Mouse (Mus musculus): Measurements from ENCODE around the gene Xylb. TPM values are rescaled to one million over a fixed set of nuclear protein-coding genes. Genes with fewer than 3 reads are reported as not detected.
A peak's percentile ranks its signal among the peaks of the same experiment; 100 is the strongest.

Xylb gene
- polyA plus RNA-seq, 1 experiment = 6.7 TPM

GRCm38 (mm10) chr9:119407884-119408283, 50.7 kb downstream of the Xylb start:
- H3K4me3 ChIP-seq (replicated peaks; ENCODE audit: extremely low read depth, low read depth, low read length) = no peak overlapping the region
- TF ChIP-seq CTCF (IDR thresholded peaks at IDR 0.05; ENCODE audit: insufficient read depth, low read length) (no peak), POLR2A (IDR thresholded peaks at IDR 0.05; ENCODE audit: borderline replicate concordance, extremely low read depth, low read depth, low read length) (no peak)
- 63% methylated on average over 15 of the region's 15 CpGs for WGBS
- H3K4me1 ChIP-seq (ENCODE audit: control insufficient read depth, insufficient read depth, low read length) = peaks cover 13% of the 10 kb centered on the region
- DNase-seq = no peak

DNA sequence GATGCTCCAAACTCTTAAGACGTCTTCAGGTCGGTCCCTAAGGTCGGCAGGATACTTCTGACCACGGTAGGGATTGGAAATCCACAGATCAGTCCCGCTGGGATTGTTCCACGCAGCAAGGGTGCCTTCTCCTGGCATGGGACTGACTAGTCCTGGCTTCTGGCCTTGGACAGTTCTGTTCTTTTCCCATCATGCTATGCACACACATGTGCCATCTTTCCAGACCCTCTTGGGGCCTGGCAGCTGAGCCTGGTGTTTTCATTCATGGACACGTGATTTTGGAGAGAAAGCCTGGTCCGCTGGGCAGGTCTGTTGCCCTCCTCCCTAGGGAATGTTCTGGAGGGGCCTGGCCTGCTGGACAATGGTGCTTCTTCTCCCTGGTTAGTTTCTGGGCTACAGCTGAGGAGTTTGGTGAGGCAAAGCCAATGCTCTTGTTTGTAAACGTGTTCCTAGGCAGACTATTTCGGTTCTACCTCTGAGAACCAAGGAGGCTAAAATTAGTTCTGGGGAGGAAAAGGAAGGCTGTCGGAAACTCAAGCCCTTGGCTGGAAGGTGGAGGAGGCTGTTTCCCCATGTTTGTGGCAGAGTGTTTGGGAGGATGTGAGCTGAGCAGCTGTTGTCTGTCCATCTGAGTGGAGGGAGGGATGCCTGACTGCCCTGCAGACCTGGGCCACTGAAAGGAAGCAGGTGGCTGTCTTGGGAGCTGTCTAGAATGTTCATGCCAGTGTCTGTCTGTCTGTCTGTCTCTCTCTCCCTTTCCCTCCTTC, 51.9 kb downstream of the Xylb start:
- 50% methylated on average over 11 of the region's 11 CpGs for WGBS
- Histone ChIP-seq H3K4me3 (replicated peaks; ENCODE audit: extremely low read depth, low read depth, low read length) (no peak overlapping the region), H3K4me1 (ENCODE audit: control insufficient read depth, insufficient read depth, low read length) (peaks cover 6% of the 10 kb centered on the region)
- no peak for DNase-seq
- TF ChIP-seq CTCF (IDR thresholded peaks at IDR 0.05; ENCODE audit: insufficient read depth, low read length) (no peak), POLR2A (IDR thresholded peaks at IDR 0.05; ENCODE audit: borderline replicate concordance, extremely low read depth, low read depth, low read length) (no peak)

- no peak for DNase-seq
- Histone ChIP-seq H3K4me1 (ENCODE audit: control insufficient read depth, insufficient read depth, low read length) (peaks cover 6% of the 10 kb centered on the region), H3K4me3 (replicated peaks; ENCODE audit: extremely low read depth, low read depth, low read length) (no peak overlapping the region)
- 84% methylated on average over 5 of the region's 5 CpGs for WGBS
- TF ChIP-seq CTCF (IDR thresholded peaks at IDR 0.05; ENCODE audit: insufficient read depth, low read length) (no peak), POLR2A (IDR thresholded peaks at IDR 0.05; ENCODE audit: borderline replicate concordance, extremely low read depth, low read depth, low read length) (no peak)
These were observed 52.7 kb downstream of the Xylb start for GRCm38 (mm10) chr9:119409864-119410263.

DNA sequence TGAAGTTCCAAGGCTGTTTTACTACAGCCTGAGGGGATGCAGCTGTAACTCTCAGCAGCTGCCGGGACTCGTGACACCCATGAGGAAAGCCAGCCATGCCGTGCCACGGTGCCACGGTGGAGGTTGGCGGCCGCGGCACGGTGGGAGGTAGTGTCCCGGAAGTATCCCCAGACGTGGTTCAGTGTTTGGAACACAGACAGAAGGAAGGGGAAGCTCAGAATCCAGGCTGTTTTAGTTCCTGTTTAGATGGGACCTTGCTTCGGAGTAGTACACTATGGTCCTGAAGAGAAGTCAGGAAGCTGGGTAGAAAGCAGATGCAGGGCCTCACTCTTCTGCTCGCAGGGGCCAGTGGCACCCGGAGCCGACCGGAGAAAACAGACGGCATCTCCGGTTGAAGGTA, 60.8 kb downstream of the Xylb start:
- 61% methylated on average over 18 of the region's 18 CpGs for WGBS
- no peak for TF ChIP-seq CTCF (IDR thresholded peaks at IDR 0.05; ENCODE audit: insufficient read depth, low read length)
- no peak for TF ChIP-seq POLR2A (IDR thresholded peaks at IDR 0.05; ENCODE audit: borderline replicate concordance, extremely low read depth, low read depth, low read length)
- Histone ChIP-seq H3K4me1 (ENCODE audit: control insufficient read depth, insufficient read depth, low read length) (no peaks in the 10 kb centered on the region), H3K4me3 (replicated peaks; ENCODE audit: extremely low read depth, low read depth, low read length) (no peak overlapping the region)
- DNase-seq = no peak

DNA sequence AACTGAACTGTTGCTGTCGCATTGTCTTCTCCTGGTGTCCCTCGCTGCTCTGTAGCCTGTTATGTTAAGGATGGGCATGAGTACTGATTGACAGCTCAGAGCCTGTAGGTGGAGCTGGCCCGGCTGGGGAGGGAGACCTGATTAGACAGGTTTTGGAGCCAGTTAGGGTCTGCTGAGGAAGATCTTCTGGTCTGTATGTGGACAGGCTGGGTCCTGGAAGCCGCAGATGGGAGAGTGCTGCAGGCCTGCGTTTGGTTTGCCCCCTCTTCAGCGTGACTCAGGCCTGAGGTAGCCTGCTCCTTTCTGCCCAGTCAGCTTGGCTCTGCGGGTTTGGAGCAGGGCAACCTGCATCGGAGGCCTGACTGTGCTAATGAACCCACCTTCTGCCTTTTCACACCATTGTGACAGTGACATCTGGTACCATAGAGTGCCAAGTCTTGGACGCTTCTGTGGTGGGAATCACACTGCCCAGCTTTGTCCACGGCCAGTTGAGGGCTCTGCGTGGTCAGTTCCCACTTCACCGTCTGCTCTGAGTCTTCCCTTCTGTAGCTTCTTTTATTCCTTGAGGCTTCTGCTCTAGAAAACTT, 62.8 kb downstream of the Xylb start:
- no peak for TF ChIP-seq CTCF (IDR thresholded peaks at IDR 0.05; ENCODE audit: insufficient read depth, low read length)
- TF ChIP-seq POLR2A (IDR thresholded peaks at IDR 0.05; ENCODE audit: borderline replicate concordance, extremely low read depth, low read depth, low read length) = no peak
- H3K4me1 ChIP-seq (ENCODE audit: control insufficient read depth, insufficient read depth, low read length) = peaks cover 2% of the 10 kb centered on the region; the same call in 1 of the 2 replicates
- DNase-seq = no peak
- H3K4me3 ChIP-seq (replicated peaks; ENCODE audit: extremely low read depth, low read depth, low read length) = no peak overlapping the region
- 81% methylated on average over 12 of the region's 12 CpGs for WGBS

GRCm38 (mm10) chr9:119425217-119425975, 68.2 kb downstream of the Xylb start:
- peaks cover 19% of the 10 kb centered on the region for H3K4me1 ChIP-seq (ENCODE audit: control insufficient read depth, insufficient read depth, low read length)
- H3K4me3 ChIP-seq (replicated peaks; ENCODE audit: extremely low read depth, low read depth, low read length) = no peak overlapping the region
- TF ChIP-seq CTCF (IDR thresholded peaks at IDR 0.05; ENCODE audit: insufficient read depth, low read length) = no peak
- TF ChIP-seq POLR2A (IDR thresholded peaks at IDR 0.05; ENCODE audit: borderline replicate concordance, extremely low read depth, low read depth, low read length) = no peak
- 23% methylated on average over 7 of the region's 7 CpGs for WGBS
- DNase-seq = peak; percentile 42

GRCm38 (mm10) chr9:119425976-119426415, 68.8 kb downstream of the Xylb start:
- DNase-seq = peak; percentile 50
- 69% methylated on average over 13 of the region's 13 CpGs for WGBS
- TF ChIP-seq POLR2A (IDR thresholded peaks at IDR 0.05; ENCODE audit: borderline replicate concordance, extremely low read depth, low read depth, low read length) = no peak
- no peak for TF ChIP-seq CTCF (IDR thresholded peaks at IDR 0.05; ENCODE audit: insufficient read depth, low read length)
- peaks cover 19% of the 10 kb centered on the region for H3K4me1 ChIP-seq (ENCODE audit: control insufficient read depth, insufficient read depth, low read length)
- H3K4me3 ChIP-seq (replicated peaks; ENCODE audit: extremely low read depth, low read depth, low read length) = no peak overlapping the region

DNA sequence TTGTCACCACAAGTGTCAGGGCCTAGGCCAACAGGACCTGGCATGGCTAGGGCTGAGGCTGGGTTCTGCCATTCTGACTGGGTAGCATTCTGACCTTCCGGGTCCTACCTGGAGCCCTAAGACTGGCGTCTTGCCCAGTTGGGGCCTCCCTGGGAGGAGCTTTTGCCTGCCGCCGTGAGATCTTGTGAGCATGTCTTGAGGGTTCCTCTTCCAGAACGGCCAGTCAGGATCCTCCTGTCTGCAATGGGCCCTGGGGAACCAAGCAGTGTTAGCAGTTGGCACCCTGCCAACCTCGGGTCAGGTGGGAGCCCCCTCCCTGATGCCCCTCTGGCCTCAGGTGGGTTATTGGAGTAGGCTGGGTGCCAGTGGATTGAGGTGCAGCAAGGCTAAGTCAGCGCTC, 69.3 kb downstream of the Xylb start:
- H3K4me3 ChIP-seq (replicated peaks; ENCODE audit: extremely low read depth, low read depth, low read length) = no peak overlapping the region
- TF ChIP-seq CTCF (IDR thresholded peaks at IDR 0.05; ENCODE audit: insufficient read depth, low read length) = no peak
- no peak for TF ChIP-seq POLR2A (IDR thresholded peaks at IDR 0.05; ENCODE audit: borderline replicate concordance, extremely low read depth, low read depth, low read length)
- no peak for DNase-seq
- 55% methylated on average over 7 of the region's 7 CpGs for WGBS
- peaks cover 19% of the 10 kb centered on the region for H3K4me1 ChIP-seq (ENCODE audit: control insufficient read depth, insufficient read depth, low read length)

DNA sequence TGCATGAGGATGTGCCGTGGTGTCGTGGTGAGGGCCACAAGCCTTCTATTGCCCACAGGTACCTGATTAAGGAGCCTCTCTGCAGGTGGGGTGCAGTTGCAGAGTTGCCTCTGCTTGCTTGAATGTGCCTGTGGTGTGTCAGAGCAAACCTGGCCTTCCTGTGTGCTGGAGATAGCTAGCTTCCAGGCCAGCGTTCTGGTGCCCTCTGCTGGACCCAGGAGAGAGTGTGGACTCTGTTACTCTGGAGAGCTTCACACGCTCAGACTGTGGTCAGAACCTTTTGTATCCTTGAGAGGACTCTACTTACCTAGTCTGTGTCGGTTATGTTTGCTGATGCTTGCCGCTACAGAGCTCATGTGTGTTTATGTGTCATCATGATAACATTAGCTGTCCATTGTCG, 73.1 kb downstream of the Xylb start:
- WGBS = 34% methylated on average over 7 of the region's 7 CpGs
- DNase-seq = peak; percentile 75
- Histone ChIP-seq H3K4me1 (ENCODE audit: control insufficient read depth, insufficient read depth, low read length) (peaks cover 13% of the 10 kb centered on the region), H3K4me3 (replicated peaks; ENCODE audit: extremely low read depth, low read depth, low read length) (no peak overlapping the region)
- TF ChIP-seq POLR2A (IDR thresholded peaks at IDR 0.05; ENCODE audit: borderline replicate concordance, extremely low read depth, low read depth, low read length) (no peak), CTCF (IDR thresholded peaks at IDR 0.05; ENCODE audit: insufficient read depth, low read length) (peak; percentile 98)

Measured in lung, adult 2 months (tissue).